Mouse (Mus musculus) cortical plate, adult 2 months (tissue): ENCODE results near the gene Hectd2. TPM values are rescaled to one million over a fixed set of nuclear protein-coding genes. Genes with fewer than 3 reads are reported as not detected.

Experiments used
- H3K27ac ChIP-seq: fragments of 200-500 bp; 2 replicates; pipeline ENCODE4 v1.5.1; 2012; ENCODE audit warnings: low read length, control low read depth, inconsistent platforms; ENCODE audit not compliant: insufficient read depth
- H3K4me1 ChIP-seq: fragments of 200-500 bp; 2 replicates; pipeline ENCODE4 v1.6.1; 2011; ENCODE audit warnings: low read length; ENCODE audit not compliant: control insufficient read depth, insufficient read depth
- H3K4me3 ChIP-seq: fragments of 200-500 bp; 2 replicates; pipeline ENCODE4 v1.5.1; 2011; ENCODE audit warnings: mild to moderate bottlenecking, low read length, control low read depth; ENCODE audit not compliant: insufficient read depth
- CTCF ChIP-seq: fragments of 200-500 bp; IDR thresholded peaks from 2 replicates; pipeline ENCODE4 v1.5.1; 2011; ENCODE audit warnings: mild to moderate bottlenecking, control low read depth, low read length; ENCODE audit not compliant: insufficient read depth; ENCODE audit errors: extremely low read depth
- POLR2A ChIP-seq: fragments of 200-500 bp; IDR thresholded peaks from 2 replicates; pipeline ENCODE4 v1.6.1; 2011; ENCODE audit warnings: mild to moderate bottlenecking, low read length, control low read depth; ENCODE audit not compliant: insufficient read depth; ENCODE audit errors: extremely low read depth
- polyA plus RNA-seq: library from polyadenylated mRNA; depleted of rRNA; stranded (reverse); fragments of >200 nt; gene quantifications from 2 replicates; pipeline ENCODE4 v1.2.3, GENCODE M21; 2012

Hectd2 gene
- polyA plus RNA-seq, 1 experiment = 12.8 TPM

DNA sequence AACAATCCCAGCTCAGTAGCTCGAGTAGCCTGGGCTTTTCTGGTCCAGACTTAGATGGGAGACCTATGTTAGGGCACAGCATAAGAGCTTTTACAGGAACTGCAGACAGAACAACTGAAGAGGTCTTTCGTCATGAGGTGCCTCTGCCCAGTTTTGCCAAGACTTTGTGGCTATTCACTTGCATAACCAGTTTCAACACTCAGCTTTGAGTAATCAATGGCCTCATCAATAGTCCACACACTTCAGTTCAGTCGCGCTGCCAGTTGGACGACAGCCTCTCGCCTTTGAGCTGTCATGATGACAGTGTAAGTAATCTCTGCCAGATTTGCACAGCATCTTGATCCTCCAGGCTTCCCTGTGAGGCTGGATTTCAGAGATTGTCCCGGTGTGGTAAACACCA lies 80.3 kb downstream of the Hectd2 start:
- Histone ChIP-seq H3K27ac (no peak overlapping the region), H3K4me3 (no peak overlapping the region), H3K4me1 (peaks cover 2% of the 10 kb centered on the region; the same call in 1 of the 2 replicates)
- TF ChIP-seq POLR2A (no peak), CTCF (no peak)

DNA sequence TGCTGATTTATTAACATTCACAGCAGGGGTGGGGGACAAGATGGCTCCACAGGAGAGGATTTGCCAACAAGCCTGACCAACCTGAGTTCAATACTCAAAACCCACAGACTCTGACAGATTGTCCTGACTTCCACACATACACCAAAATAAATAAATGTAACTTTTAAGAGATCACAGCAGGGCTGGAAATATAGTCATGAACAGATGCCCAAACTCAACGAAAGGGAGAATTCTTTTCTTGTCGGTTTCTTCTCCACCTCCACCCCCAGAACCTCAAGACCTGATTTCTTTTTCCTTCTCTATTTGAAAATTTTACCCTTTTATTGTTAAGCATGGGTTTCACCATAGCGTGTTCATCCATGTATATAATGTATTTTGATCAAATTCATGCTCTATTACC lies 82.8 kb downstream of the Hectd2 start:
- Histone ChIP-seq H3K4me3 (no peak overlapping the region), H3K27ac (no peak overlapping the region), H3K4me1 (peaks cover 4% of the 10 kb centered on the region; the same call in 1 of the 2 replicates)
- TF ChIP-seq POLR2A (no peak), CTCF (no peak)

DNA sequence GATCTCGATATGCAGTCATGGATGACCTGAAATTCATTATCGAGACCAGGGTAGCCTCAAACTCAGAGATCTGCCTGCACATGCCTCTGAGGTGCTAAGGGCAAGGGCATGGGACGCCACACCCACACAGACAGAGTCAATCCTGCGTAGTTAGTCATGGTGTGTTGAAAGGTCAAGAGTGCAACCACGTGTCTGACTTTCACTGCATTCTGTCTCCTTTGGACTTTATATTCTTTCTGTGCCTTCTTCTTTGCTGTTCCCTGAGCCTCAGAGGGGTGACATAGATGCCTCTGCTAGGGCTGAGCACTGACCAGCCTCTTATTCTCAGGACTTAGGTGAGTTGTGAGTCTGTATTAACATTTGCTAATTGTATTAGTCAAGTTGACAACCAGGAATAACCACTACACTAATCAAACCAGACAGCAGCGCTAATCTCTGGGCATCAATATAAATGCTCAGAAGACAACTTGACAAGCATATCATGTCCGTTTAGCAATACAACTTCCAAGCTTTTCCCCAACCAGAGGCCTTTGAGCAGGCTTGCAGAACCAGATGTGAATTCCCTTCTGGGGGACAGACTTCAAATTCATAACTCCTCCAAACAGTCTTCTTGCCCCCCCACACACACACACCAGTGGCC lies 83.6 kb downstream of the Hectd2 start:
- no peak overlapping the region for H3K27ac ChIP-seq
- no peak overlapping the region for H3K4me3 ChIP-seq
- peaks cover 4% of the 10 kb centered on the region; the same call in 1 of the 2 replicates for H3K4me1 ChIP-seq
- no peak for TF ChIP-seq CTCF
- TF ChIP-seq POLR2A = no peak

DNA sequence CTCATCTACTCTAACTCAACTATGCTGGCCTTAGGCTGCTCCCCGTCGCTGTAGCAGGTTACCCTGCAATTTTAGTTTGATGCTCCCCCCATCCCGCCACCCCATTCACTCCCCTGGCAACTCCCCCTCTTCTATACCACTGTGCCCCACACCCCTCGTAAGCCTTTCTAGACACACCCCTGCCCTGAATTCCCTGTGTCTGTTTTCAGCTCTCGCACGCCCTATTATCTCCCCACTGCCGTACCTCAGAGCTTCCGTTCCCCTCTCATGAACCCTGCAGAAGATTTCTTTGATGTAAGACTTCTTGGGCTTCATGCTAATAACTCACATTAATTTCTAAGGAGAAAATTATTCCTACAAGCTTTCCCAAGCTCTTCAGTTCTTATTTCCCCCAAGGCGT lies 84.6 kb downstream of the Hectd2 start:
- peaks cover 4% of the 10 kb centered on the region; the same call in 1 of the 2 replicates for H3K4me1 ChIP-seq
- no peak overlapping the region for H3K4me3 ChIP-seq
- TF ChIP-seq POLR2A (no peak), CTCF (no peak)
- H3K27ac ChIP-seq = no peak overlapping the region

DNA sequence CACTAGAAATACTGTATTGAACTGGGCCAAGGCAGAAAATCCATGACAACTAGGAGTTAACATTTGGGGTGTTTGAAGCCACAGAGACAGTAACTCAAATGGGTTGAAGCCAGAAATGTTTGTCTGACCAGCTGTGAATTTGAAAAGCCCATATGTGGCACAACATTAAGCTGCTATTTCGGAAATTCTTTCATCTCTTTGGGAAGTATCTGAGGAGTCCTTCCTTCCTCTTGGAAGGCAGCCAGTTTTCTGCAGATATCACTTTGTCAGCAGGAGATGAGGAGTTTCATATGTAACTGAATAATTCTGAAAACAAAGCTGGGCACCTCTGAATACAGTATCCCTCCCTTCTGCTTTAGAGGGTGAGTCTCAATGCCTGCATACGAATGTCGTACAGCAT lies 86.7 kb downstream of the Hectd2 start:
- Histone ChIP-seq H3K4me3 (no peak overlapping the region), H3K27ac (no peak overlapping the region), H3K4me1 (peaks cover 4% of the 10 kb centered on the region; the same call in 1 of the 2 replicates)
- TF ChIP-seq CTCF (no peak), POLR2A (no peak)

DNA sequence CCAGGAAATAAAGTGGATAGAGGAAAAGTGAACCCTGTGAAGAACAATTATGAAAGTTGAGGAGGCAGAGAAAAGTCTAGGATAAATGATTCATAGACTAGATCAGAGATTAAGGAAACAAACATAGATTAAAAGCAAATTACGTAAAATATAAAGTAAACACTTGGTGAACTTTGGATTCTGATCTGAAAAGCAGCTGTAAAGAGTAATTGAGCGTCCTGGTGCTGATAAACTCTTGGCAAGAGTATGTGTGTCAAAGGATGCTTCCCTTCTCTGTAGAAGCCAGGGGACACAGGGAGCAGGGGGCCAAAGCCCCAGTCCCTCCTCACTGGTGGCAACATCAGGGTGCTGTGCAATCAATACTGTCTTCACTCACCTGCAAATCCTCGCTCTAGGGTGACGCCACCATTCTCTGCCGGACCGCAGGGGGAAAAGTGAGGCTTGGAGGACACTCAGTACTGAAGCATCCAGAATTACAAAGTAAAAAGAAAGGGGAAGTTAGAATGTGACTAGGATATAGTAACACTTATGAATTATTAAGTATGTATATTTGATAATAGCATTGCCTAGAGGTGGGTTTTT lies 91.0 kb downstream of the Hectd2 start:
- TF ChIP-seq CTCF (no peak), POLR2A (no peak)
- no peak overlapping the region for H3K27ac ChIP-seq
- H3K4me1 ChIP-seq = peaks cover 2% of the 10 kb centered on the region; the same call in 1 of the 2 replicates
- no peak overlapping the region for H3K4me3 ChIP-seq

- TF ChIP-seq POLR2A (no peak), CTCF (no peak)
- no peak overlapping the region for H3K4me3 ChIP-seq
- no peak overlapping the region for H3K27ac ChIP-seq
- no peaks in the 10 kb centered on the region; the same call in 1 of the 2 replicates for H3K4me1 ChIP-seq
Measured at GRCm38 (mm10) chr19:36646132-36646828, 91.8 kb downstream of the Hectd2 start.

GRCm38 (mm10) chr19:36652686-36653085 lies 98.2 kb downstream of the Hectd2 start:
- no peak for TF ChIP-seq POLR2A
- TF ChIP-seq CTCF = no peak
- H3K27ac ChIP-seq = no peak overlapping the region
- no peaks in the 10 kb centered on the region for H3K4me1 ChIP-seq
- no peak overlapping the region for H3K4me3 ChIP-seq

DNA sequence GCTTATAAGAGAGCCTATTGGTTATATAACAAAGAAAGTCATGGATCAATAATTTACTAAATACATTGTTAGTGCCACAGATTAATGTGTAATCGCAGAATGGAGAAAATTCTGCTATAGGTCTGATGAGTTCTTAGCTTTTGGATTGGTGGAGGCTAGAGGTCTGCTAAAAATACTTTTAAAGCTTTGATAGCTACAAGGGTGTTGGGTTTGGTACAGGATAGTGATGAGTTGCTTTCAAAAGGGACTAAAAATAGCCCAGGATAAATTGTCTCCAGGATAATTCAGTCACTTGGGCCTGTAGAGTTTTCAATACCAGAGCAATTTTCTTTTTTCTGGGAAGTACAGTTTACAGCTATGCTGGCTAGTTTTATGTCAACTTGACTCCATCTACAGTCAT lies 108.3 kb downstream of the Hectd2 start:
- TF ChIP-seq POLR2A (no peak), CTCF (no peak)
- Histone ChIP-seq H3K4me3 (no peak overlapping the region), H3K27ac (no peak overlapping the region), H3K4me1 (0 out of 2 replicates have a peak, but pooled peaks cover 2% of the 10 kb centered on the region)
